In genomic region chr15:25755536-25755935, GRCm38 (mm10) we compare ENCODE assay signal across 14 mouse cellular contexts.
DNase-seq lines count a peak whose midpoint lies in the region; ATAC-seq and TF ChIP-seq lines count a peak whose summit lies in the region.
"Had no signal": no experiment of that assay in that cellular context is flagged by ENCODE, and none has a peak within 500 bp of the region (broad histone marks: within the 10 kb centered on the region; RNA-seq: fewer than 3 reads in every experiment).

No protein-coding gene starts in this region.

- H3K4me2 ChIP-seq in forebrain, embryonic 12.5 days = peak overlapping the region; percentile 52
- H3K4me2 ChIP-seq in hindbrain, embryonic 14.5 days (replicated peaks) = peak overlapping the region; percentile 47
- H3K4me2 ChIP-seq in midbrain, embryonic 16.5 days (ENCODE audit: low read length) = peak overlapping the region; percentile 53
- H3K4me2 ChIP-seq in intestine, embryonic 16.5 days (ENCODE audit: low read depth, low read length) = no peak overlapping the region
- H3K4me2 ChIP-seq: limb, embryonic 13.5 days had no signal

- TF ChIP-seq EP300 in ES-Bruce4 (IDR thresholded peaks at IDR 0.05; ENCODE audit: insufficient read depth, low read depth, low read length) = no peak

- peak overlapping the region; percentile 100 for H3K27ac ChIP-seq in ES-Bruce4 (ENCODE audit: insufficient read depth, low read length)
- peak overlapping the region; percentile 97 for H3K27ac ChIP-seq in forebrain, embryonic 12.5 days
- H3K27ac ChIP-seq in hindbrain, embryonic 14.5 days = peak overlapping the region; percentile 81
- H3K27ac ChIP-seq in midbrain, embryonic 16.5 days (ENCODE audit: low read length) = peak overlapping the region; percentile 77
- no peak overlapping the region for H3K27ac ChIP-seq in intestine, embryonic 16.5 days (ENCODE audit: low read length)
- H3K27ac ChIP-seq: limb, embryonic 13.5 days had no signal

- H3K9me3 ChIP-seq in ES-Bruce4 (replicated peaks; ENCODE audit: control insufficient read depth, insufficient read depth, low read length, poor library complexity, severe bottlenecking) = no peaks in the 10 kb centered on the region
- H3K9me3 ChIP-seq in forebrain, embryonic 12.5 days = no peaks in the 10 kb centered on the region
- no peaks in the 10 kb centered on the region for H3K9me3 ChIP-seq in hindbrain, embryonic 14.5 days (ENCODE audit: control insufficient read depth, low read length)
- no peaks in the 10 kb centered on the region for H3K9me3 ChIP-seq in midbrain, embryonic 16.5 days (replicated peaks; ENCODE audit: control insufficient read depth, low read length, poor library complexity, severe bottlenecking)
- H3K9me3 ChIP-seq in intestine, embryonic 16.5 days (ENCODE audit: control insufficient read depth, low read length) = no peaks in the 10 kb centered on the region
- H3K9me3 ChIP-seq: limb, embryonic 13.5 days had no signal

- peak overlapping the region; percentile 80 for H3K4me3 ChIP-seq in ES-Bruce4 (ENCODE audit: low read depth, low read length)
- peak overlapping the region; percentile 42 for H3K4me3 ChIP-seq in forebrain, embryonic 12.5 days (replicated peaks)
- peak overlapping the region; percentile 24 for H3K4me3 ChIP-seq in hindbrain, embryonic 14.5 days (replicated peaks; ENCODE audit: low read length)
- H3K4me3 ChIP-seq in midbrain, embryonic 16.5 days (ENCODE audit: low read depth, low read length) = peak overlapping the region; percentile 31
- no peak overlapping the region for H3K4me3 ChIP-seq in intestine, embryonic 16.5 days (ENCODE audit: low read length)
- H3K4me3 ChIP-seq: limb, embryonic 13.5 days had no signal

- TF ChIP-seq CTCF in ES-Bruce4 (IDR thresholded peaks at IDR 0.05; ENCODE audit: low read depth, low read length) = no peak

- WGBS in forebrain, embryonic 12.5 days = 25% methylated on average over 6 of the region's 6 CpGs
- WGBS in hindbrain, embryonic 14.5 days = 41% methylated on average over 6 of the region's 6 CpGs
- 34% methylated on average over 6 of the region's 6 CpGs for WGBS in midbrain, embryonic 16.5 days
- WGBS in intestine, embryonic 16.5 days = 64% methylated on average over 6 of the region's 6 CpGs

- intact Hi-C loops in heart, postnatal 36 days (cut with DNase I) = no loop called here

- H3K9ac ChIP-seq in ES-Bruce4 (ENCODE audit: low read depth, poor library complexity, severe bottlenecking) = peak overlapping the region; percentile 88
- peak overlapping the region; percentile 75 for H3K9ac ChIP-seq in forebrain, embryonic 12.5 days
- H3K9ac ChIP-seq in hindbrain, embryonic 14.5 days = peak overlapping the region; percentile 56; the same call in 1 of the 2 replicates
- H3K9ac ChIP-seq in midbrain, embryonic 16.5 days (ENCODE audit: low read depth, low read length) = no peak overlapping the region
- H3K9ac ChIP-seq in intestine, embryonic 16.5 days (ENCODE audit: low read depth, low read length) = no peak overlapping the region
- H3K9ac ChIP-seq: limb, embryonic 13.5 days had no signal

- H3K27me3 ChIP-seq in ES-Bruce4 (ENCODE audit: control insufficient read depth, insufficient read depth, low read length, poor library complexity, severe bottlenecking) = no peaks in the 10 kb centered on the region
- H3K27me3 ChIP-seq in forebrain, embryonic 12.5 days = no peaks in the 10 kb centered on the region
- H3K27me3 ChIP-seq in hindbrain, embryonic 14.5 days (ENCODE audit: control insufficient read depth, insufficient read depth, low read length) = no peaks in the 10 kb centered on the region
- no peaks in the 10 kb centered on the region for H3K27me3 ChIP-seq in midbrain, embryonic 16.5 days (ENCODE audit: control insufficient read depth, insufficient read depth, low read depth, low read length)
- H3K27me3 ChIP-seq in intestine, embryonic 16.5 days (replicated peaks; ENCODE audit: control insufficient read depth, insufficient read depth, low read length) = no peaks in the 10 kb centered on the region
- H3K27me3 ChIP-seq: limb, embryonic 13.5 days had no signal

- TF ChIP-seq POLR2A in ES-Bruce4 (IDR thresholded peaks at IDR 0.05; ENCODE audit: insufficient read depth, low read length) = no peak

- no peaks in the 10 kb centered on the region for H3K4me1 ChIP-seq in ES-Bruce4 (ENCODE audit: control insufficient read depth, insufficient read depth, low read length)
- H3K4me1 ChIP-seq in forebrain, embryonic 12.5 days = peaks cover 77% of the 10 kb centered on the region
- H3K4me1 ChIP-seq in hindbrain, embryonic 14.5 days (replicated peaks; ENCODE audit: control insufficient read depth, insufficient read depth, low read length) = peaks cover 27% of the 10 kb centered on the region
- H3K4me1 ChIP-seq in midbrain, embryonic 16.5 days (ENCODE audit: control insufficient read depth, insufficient read depth, low read length) = peaks cover 30% of the 10 kb centered on the region
- H3K4me1 ChIP-seq in intestine, embryonic 16.5 days (ENCODE audit: control insufficient read depth, insufficient read depth, low read length) = peaks cover 14% of the 10 kb centered on the region

- no peak for ATAC-seq in forebrain, embryonic 12.5 days (ENCODE audit: low FRiP score)
- ATAC-seq in hindbrain, embryonic 14.5 days (ENCODE audit: low FRiP score) = no peak
- no peak for ATAC-seq in midbrain, embryonic 16.5 days
- no peak for ATAC-seq in monocyte, adult 5-6 weeks (replicated peaks; ENCODE audit: insufficient number of reproducible peaks, low FRiP score, low TSS enrichment, poor library complexity, severe bottlenecking)
- ATAC-seq in intestine, embryonic 16.5 days = no peak

- no peak for DNase-seq in hindbrain, embryonic 14.5 days (ENCODE audit: low spot score)
- no peak for DNase-seq in heart, postnatal 36 days
- no peak for DNase-seq in cerebellum, postnatal 25 days
- DNase-seq: cerebellum, adult 11 months; embryo, embryonic 11 days; heart, adult 18-20 months; kidney, adult 18-20 months; kidney, postnatal 4 days had no signal

- H3K36me3 ChIP-seq in ES-Bruce4 (ENCODE audit: control insufficient read depth, insufficient read depth, low read length, poor library complexity, severe bottlenecking) = no peaks in the 10 kb centered on the region
- peaks cover 4% of the 10 kb centered on the region; the same call in 1 of the 2 replicates for H3K36me3 ChIP-seq in forebrain, embryonic 12.5 days (replicated peaks)
- no peaks in the 10 kb centered on the region for H3K36me3 ChIP-seq in hindbrain, embryonic 14.5 days (replicated peaks; ENCODE audit: control insufficient read depth, insufficient read depth)
- no peaks in the 10 kb centered on the region for H3K36me3 ChIP-seq in midbrain, embryonic 16.5 days (ENCODE audit: control insufficient read depth, insufficient read depth, low read length)
- H3K36me3 ChIP-seq in intestine, embryonic 16.5 days (ENCODE audit: control insufficient read depth, insufficient read depth, low read length) = no peaks in the 10 kb centered on the region

Comparison
In these comparisons a context has a peak if more than half of its experiments do, and no peak if none do; other contexts are left out.
1. H3K9ac ChIP-seq: peak in ES-Bruce4 (single experiment), forebrain, embryonic 12.5 days (single experiment) and hindbrain, embryonic 14.5 days (single experiment); none in midbrain, embryonic 16.5 days (single experiment) and intestine, embryonic 16.5 days (single experiment).